Mouse (Mus musculus) spleen, postnatal 4 days (tissue): ENCODE measurements around the gene Eno3.

Experiments
- DNase-seq, 2 experiments: peaks; one replicate each; pipeline ENCODE4 v3.0.0; 2022; ENCODE audit warnings: low spot score in 2 of 2

Gene Eno3

GRCm38 (mm10) chr11:70656964-70657363 is at the start of gene Eno3:
TSS of gene Eno3 (plus strand) at chr11:70657202.
- DNase-seq = peak in 1 of 2 experiments; percentile 66

GRCm38 (mm10) chr11:70607611-70608010 is 49.4 kb upstream of the Eno3 start:
- no peak for DNase-seq

- DNase-seq = peak; percentile 35 to 79
Observed at GRCm38 (mm10) chr11:70608381-70609066, 48.5 kb upstream of the Eno3 start.

- no peak for DNase-seq
Observed at GRCm38 (mm10) chr11:70610752-70611151, 46.2 kb upstream of the Eno3 start.

GRCm38 (mm10) chr11:70612505-70612904 is 44.5 kb upstream of the Eno3 start:
- no peak for DNase-seq

- peak; percentile 68 to 82 for DNase-seq
Observed at GRCm38 (mm10) chr11:70615074-70615473, 41.9 kb upstream of the Eno3 start.

- peak in 1 of 2 experiments; percentile 68 for DNase-seq
Observed at GRCm38 (mm10) chr11:70615516-70616093, 41.4 kb upstream of the Eno3 start, which contains the start of gene 4930544D05Rik. TSS of gene 4930544D05Rik (plus strand) at chr11:70615848.

GRCm38 (mm10) chr11:70619101-70619500 is 37.9 kb upstream of the Eno3 start, which contains the start of gene Chrne:
TSS of gene Chrne (minus strand) at chr11:70619216.
- DNase-seq = no peak

- no peak for DNase-seq
Observed at GRCm38 (mm10) chr11:70621972-70622814, 34.8 kb upstream of the Eno3 start.

- no peak for DNase-seq
Observed at GRCm38 (mm10) chr11:70623053-70623742, 33.8 kb upstream of the Eno3 start.

- DNase-seq = peak; percentile 62 to 84
Observed at GRCm38 (mm10) chr11:70625473-70625872, 31.5 kb upstream of the Eno3 start.

GRCm38 (mm10) chr11:70626877-70627276 is 30.1 kb upstream of the Eno3 start:
- DNase-seq = no peak

- no peak for DNase-seq
Observed at GRCm38 (mm10) chr11:70628431-70628830, 28.6 kb upstream of the Eno3 start.

- DNase-seq = peak in 1 of 2 experiments; percentile 61
Observed at GRCm38 (mm10) chr11:70629557-70629956, 27.4 kb upstream of the Eno3 start.

- no peak for DNase-seq
Observed at GRCm38 (mm10) chr11:70630129-70630528, 26.9 kb upstream of the Eno3 start.

- DNase-seq = no peak
Observed at GRCm38 (mm10) chr11:70635601-70636000, 21.4 kb upstream of the Eno3 start.

- DNase-seq = no peak
Observed at GRCm38 (mm10) chr11:70637764-70638163, 19.2 kb upstream of the Eno3 start.

- DNase-seq = no peak
Observed at GRCm38 (mm10) chr11:70638293-70638692, 18.7 kb upstream of the Eno3 start.

GRCm38 (mm10) chr11:70638714-70639278 is 18.2 kb upstream of the Eno3 start, which contains the start of gene Gp1ba:
TSS of gene Gp1ba (plus strand) at chr11:70639122.
- DNase-seq = peak in 1 of 2 experiments; percentile 62

GRCm38 (mm10) chr11:70639976-70640375 is 17.0 kb upstream of the Eno3 start:
- DNase-seq = no peak

- DNase-seq = peak in 1 of 2 experiments; percentile 58
Observed at GRCm38 (mm10) chr11:70641241-70641640, 15.8 kb upstream of the Eno3 start.
